Comparison of ENCODE assay signal across 8 mouse cellular contexts in genomic region chr16:89960186-89960878, GRCm38 (mm10).
DNase-seq lines count a peak whose midpoint lies in the region; ATAC-seq and TF ChIP-seq lines count a peak whose summit lies in the region.

No protein-coding gene starts in this region.

- peak; percentile 73 for ATAC-seq in hindbrain, embryonic 12.5 days (ENCODE audit: low FRiP score)
- ATAC-seq in erythroblast, adult 5-6 weeks (replicated peaks; ENCODE audit: low FRiP score, poor library complexity, severe bottlenecking) = no peak

- peak overlapping the region; percentile 33 for H3K4me3 ChIP-seq in hindbrain, embryonic 12.5 days
- H3K4me3 ChIP-seq in left cerebral cortex, adult 2 months = peak overlapping the region; percentile 49

- peak overlapping the region; percentile 54 for H3K9ac ChIP-seq in hindbrain, embryonic 12.5 days

- H3K4me2 ChIP-seq in hindbrain, embryonic 12.5 days (replicated peaks) = peak overlapping the region; percentile 69

- 0 out of 2 replicates have a peak overlapping the region, but pooled peaks have one; percentile 12 for H3K27ac ChIP-seq in hindbrain, embryonic 12.5 days
- peak overlapping the region; percentile 57 for H3K27ac ChIP-seq in left cerebral cortex, adult 2 months

- under 1% methylated on average over 31 of the region's 33 CpGs for WGBS in hindbrain, embryonic 12.5 days

- H3K36me3 ChIP-seq in hindbrain, embryonic 12.5 days = no peaks in the 10 kb centered on the region

- H3K27me3 ChIP-seq in hindbrain, embryonic 12.5 days = peaks cover 7% of the 10 kb centered on the region; the same call in 1 of the 2 replicates

- no peaks in the 10 kb centered on the region; the same call in 1 of the 2 replicates for H3K9me3 ChIP-seq in hindbrain, embryonic 12.5 days (replicated peaks)

- TF ChIP-seq CTCF in left cerebral cortex, adult 2 months (IDR thresholded peaks at IDR 0.05) = no peak

- peaks cover 23% of the 10 kb centered on the region for H3K4me1 ChIP-seq in hindbrain, embryonic 12.5 days

- peak; percentile 16 for DNase-seq in adipocyte (ENCODE audit: low spot score)
- DNase-seq in cerebellum, postnatal 10 days = peak; percentile 55 to 59
- DNase-seq in gastrocnemius, adult 18-20 months (ENCODE audit: low spot score) = peak; percentile 53
- DNase-seq in left cerebral cortex, adult 2 months (ENCODE audit: extremely low spot score in 1 of 2, low spot score in 2 of 2) = peak; percentile 74 to 75
- peak; percentile 43 to 51 for DNase-seq in lung, postnatal 4 days
- DNase-seq in right cerebral cortex, adult 2 months (ENCODE audit: low spot score in 2 of 2) = peak; percentile 82 to 84

- intact Hi-C loops in left cerebral cortex, adult 2 months (cut with DNase I) = loop anchor here (2.0 kb wide), 2 partner anchors 62 to 126 kb away; no protein-coding TSS in a partner anchor

Comparison
In these comparisons a context has a peak if more than half of its experiments do, and no peak if none do; other contexts are left out.
1. DNase-seq: peak in every context shown above with its lines; median percentile 83 in right cerebral cortex, adult 2 months; 74 in left cerebral cortex, adult 2 months; 57 in cerebellum, postnatal 10 days; 53 in gastrocnemius, adult 18-20 months; 47 in lung, postnatal 4 days; 16 in adipocyte.